8 mouse cellular contexts compared by ENCODE assay signal in genomic region chr10:61782799-61783611, GRCm38 (mm10). TPM values are rescaled to one million over a fixed set of nuclear protein-coding genes. Genes with fewer than 3 reads are reported as not detected.
A peak's percentile ranks its signal among the peaks of the same experiment; 100 is the strongest.
DNase-seq lines count a peak whose midpoint lies in the region; ATAC-seq lines count a peak whose summit lies in the region.

No protein-coding gene starts in this region.

- DNase-seq in NIH3T3 (ENCODE audit: low read depth), result peak; percentile 93
- DNase-seq in cerebellum, adult 18-20 months, result peak; percentile 69 to 82
- DNase-seq in forelimb bud, embryonic 11.5 days (ENCODE audit: low read depth, low spot score), result peak; percentile 79
- DNase-seq in hindbrain, embryonic 11.5 days (ENCODE audit: low spot score), result peak; percentile 89
- peak; percentile 57 to 68 for DNase-seq in layer of hippocampus, postnatal 14 days (ENCODE audit: low spot score in 2 of 2)
- DNase-seq in retina, embryonic 14.5 days (ENCODE audit: low spot score), result peak; percentile 88
- DNase-seq in c-Kit-positive CD71-positive TER-119-positive erythroid progenitor cells, embryonic 14.5 days (ENCODE audit: low spot score), result no peak

- H3K27ac ChIP-seq in hindbrain, embryonic 11.5 days (ENCODE audit: low read depth, low read length), result peak overlapping the region; percentile 99
- peak overlapping the region; percentile 74 for H3K27ac ChIP-seq in lung, embryonic 16.5 days (ENCODE audit: low read length)

- WGBS in hindbrain, embryonic 11.5 days, result 1% methylated on average over 68 of the region's 74 CpGs
- under 1% methylated on average over 74 of the region's 74 CpGs for WGBS in lung, embryonic 16.5 days

- 0 out of 2 replicates have a peak, but pooled peaks cover 3% of the 10 kb centered on the region for H3K4me1 ChIP-seq in hindbrain, embryonic 11.5 days (replicated peaks; ENCODE audit: control insufficient read depth, insufficient read depth, low read length)
- H3K4me1 ChIP-seq in lung, embryonic 16.5 days (replicated peaks; ENCODE audit: control insufficient read depth, insufficient read depth, low read length), result peaks cover 16% of the 10 kb centered on the region

- peak overlapping the region; percentile 94 for H3K4me3 ChIP-seq in hindbrain, embryonic 11.5 days (ENCODE audit: low read depth, low read length)
- H3K4me3 ChIP-seq in lung, embryonic 16.5 days (ENCODE audit: low read length), result peak overlapping the region; percentile 74

- H3K9me3 ChIP-seq in hindbrain, embryonic 11.5 days (ENCODE audit: control insufficient read depth, low read length), result no peaks in the 10 kb centered on the region
- H3K9me3 ChIP-seq in lung, embryonic 16.5 days (ENCODE audit: control insufficient read depth, low read length), result no peaks in the 10 kb centered on the region

- no peaks in the 10 kb centered on the region for H3K27me3 ChIP-seq in hindbrain, embryonic 11.5 days (ENCODE audit: control insufficient read depth, insufficient read depth, low read length)
- H3K27me3 ChIP-seq in lung, embryonic 16.5 days (ENCODE audit: control insufficient read depth, insufficient read depth, low read depth, low read length), result no peaks in the 10 kb centered on the region

- peak overlapping the region; percentile 58 for H3K4me2 ChIP-seq in hindbrain, embryonic 11.5 days (replicated peaks; ENCODE audit: low read depth, low read length)
- peak overlapping the region; percentile 81 for H3K4me2 ChIP-seq in lung, embryonic 16.5 days (ENCODE audit: low read depth, low read length)

- peak overlapping the region; percentile 99 for H3K9ac ChIP-seq in hindbrain, embryonic 11.5 days (ENCODE audit: low read depth, low read length)
- H3K9ac ChIP-seq in lung, embryonic 16.5 days (ENCODE audit: low read length), result peak overlapping the region; percentile 94

- ATAC-seq in hindbrain, embryonic 11.5 days (ENCODE audit: low FRiP score), result peak; percentile 73
- peak; percentile 56 for ATAC-seq in lung, embryonic 16.5 days (ENCODE audit: low read depth)

- H3K36me3 ChIP-seq in hindbrain, embryonic 11.5 days (ENCODE audit: control insufficient read depth, insufficient read depth, low read length), result no peaks in the 10 kb centered on the region
- no peaks in the 10 kb centered on the region for H3K36me3 ChIP-seq in lung, embryonic 16.5 days (ENCODE audit: control insufficient read depth, insufficient read depth, low read length)

RNA-seq across cellular contexts. Expression of gene H2afy2, which starts 0.9 kb away (rescaled TPM):
- 235 and 259 TPM in 2 replicates for polyA plus RNA-seq in hindbrain, embryonic 11.5 days (2014; fragmentation: Nextera tagmentation; extraction: Ambion mirVana)
- total RNA-seq in layer of hippocampus, postnatal 14 days (2021), result 10 to 100 TPM; 20.2 to 23.4 TPM
- 92.2 and 107 TPM in 2 replicates for polyA plus RNA-seq in lung, embryonic 16.5 days (2015; fragmentation: Nextera tagmentation; extraction: Ambion mirVana)
